Mouse (Mus musculus) hindbrain, postnatal 0 days (tissue): Measurements from ENCODE around the gene Mmgt2. TPM values are rescaled to one million over a fixed set of nuclear protein-coding genes. Genes with fewer than 3 reads are reported as not detected.

Experiments used
- ATAC-seq: fragments of 200-750 bp; cut with Nextera tagmentation; 2 replicates; pipeline ENCODE4 v1.8.0; 2017; ENCODE audit warnings: mild to moderate bottlenecking, moderate TSS enrichment, moderate library complexity
- DNase-seq: peaks from one replicate; pipeline ENCODE4 v3.0.0-alpha.2; 2015; ENCODE audit warnings: low spot score
- H3K27ac ChIP-seq: fragments of 300-500 bp; sonication (generic); 2 replicates; pipeline ENCODE4 v1.5.1; 2014; ENCODE audit warnings: mild to moderate bottlenecking
- H3K27me3 ChIP-seq: fragments of 300-500 bp; sonication (generic); 2 replicates; pipeline ENCODE4 v1.6.1; 2014; ENCODE audit warnings: low read length, mixed read lengths; ENCODE audit not compliant: insufficient read depth
- H3K36me3 ChIP-seq: fragments of 300-500 bp; sonication (generic); 2 replicates; pipeline ENCODE4 v1.6.1; 2014; ENCODE audit warnings: low read length, mixed read lengths; ENCODE audit not compliant: insufficient read depth
- H3K4me1 ChIP-seq: fragments of 300-500 bp; sonication (generic); 2 replicates; pipeline ENCODE4 v1.6.1; 2014; ENCODE audit warnings: antibody characterized with exemption, low read length, mixed read lengths; ENCODE audit not compliant: insufficient read depth
- H3K4me2 ChIP-seq: fragments of 300-500 bp; sonication (generic); 2 replicates; pipeline ENCODE4 v1.6.1; 2014; ENCODE audit warnings: low read depth, mild to moderate bottlenecking, low read length, moderate library complexity, mixed read lengths
- H3K4me3 ChIP-seq: fragments of 300-500 bp; sonication (generic); 2 replicates; pipeline ENCODE4 v1.5.1; 2014; ENCODE audit warnings: low read length
- H3K9ac ChIP-seq: fragments of 300-500 bp; sonication (generic); replicated peaks from 2 replicates; pipeline ENCODE4 v1.6.1; 2014; ENCODE audit warnings: mild to moderate bottlenecking, low read length, moderate library complexity, mixed read lengths
- H3K9me3 ChIP-seq: fragments of 300-500 bp; sonication (generic); 2 replicates; pipeline ENCODE4 v1.6.1; 2016; ENCODE audit warnings: low read length, mixed read lengths
- CTCF ChIP-seq: IDR thresholded peaks from 2 replicates; pipeline ENCODE4 v1.5.1; 2016; ENCODE audit warnings: antibody characterized with exemption, control low read depth, low read depth
- WGBS: fragments of 180-500 bp; shearing (Covaris S2); extraction: QIAGEN DNeasy Blood & Tissue Kit; methylation state at CpG from one replicate; pipeline ENCODE4 v1.1.7; 2014; 5-methylcytosine and 5-hydroxymethylcytosine counted together
- polyA plus RNA-seq: library from polyadenylated mRNA; unstranded; fragments of >200 nt; fragmentation: Nextera tagmentation; extraction: Ambion mirVana; gene quantifications from 2 replicates; pipeline ENCODE4 v1.2.1, GENCODE M21; 2015
- total RNA-seq: library from RNA; depleted of rRNA; stranded (reverse); fragments of >200 nt; gene quantifications from 2 replicates; pipeline ENCODE4 v1.2.3, GENCODE M21; 2014

Gene Mmgt2
- total and polyA plus RNA-seq, 2 experiments from 2014 or later = 22.6 to 43.9 TPM

DNA sequence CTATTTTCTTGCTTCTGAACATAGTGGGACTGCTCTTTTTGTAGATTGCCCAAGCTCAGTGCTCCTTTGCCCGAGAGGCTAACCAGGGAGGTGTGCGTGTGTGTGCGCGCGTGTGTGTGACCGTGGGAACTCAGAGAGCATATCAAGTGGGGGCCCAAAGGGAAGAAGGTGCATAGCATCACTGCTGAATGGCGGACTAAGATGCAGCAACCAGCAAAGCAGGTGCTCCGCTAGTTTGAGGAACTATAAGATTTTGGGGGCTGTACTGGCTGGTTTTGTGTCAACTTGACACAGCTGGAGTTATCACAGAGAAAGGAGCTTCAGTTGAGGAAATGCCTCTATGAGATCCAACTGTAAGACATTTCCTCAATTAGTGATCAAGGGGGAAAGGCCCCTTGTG, 27.4 kb upstream of the Mmgt2 start:
- TF ChIP-seq CTCF = no peak
- DNase-seq = no peak
- Histone ChIP-seq H3K4me1 (no peaks in the 10 kb centered on the region; the same call in 1 of the 2 replicates), H3K4me3 (no peak overlapping the region), H3K27ac (no peak overlapping the region), H3K4me2 (no peak overlapping the region), H3K9ac (no peak overlapping the region), H3K36me3 (no peaks in the 10 kb centered on the region), H3K27me3 (no peaks in the 10 kb centered on the region), H3K9me3 (no peaks in the 10 kb centered on the region)
- no peak for ATAC-seq
- WGBS = 93% methylated on average over 8 of the region's 8 CpGs

DNA sequence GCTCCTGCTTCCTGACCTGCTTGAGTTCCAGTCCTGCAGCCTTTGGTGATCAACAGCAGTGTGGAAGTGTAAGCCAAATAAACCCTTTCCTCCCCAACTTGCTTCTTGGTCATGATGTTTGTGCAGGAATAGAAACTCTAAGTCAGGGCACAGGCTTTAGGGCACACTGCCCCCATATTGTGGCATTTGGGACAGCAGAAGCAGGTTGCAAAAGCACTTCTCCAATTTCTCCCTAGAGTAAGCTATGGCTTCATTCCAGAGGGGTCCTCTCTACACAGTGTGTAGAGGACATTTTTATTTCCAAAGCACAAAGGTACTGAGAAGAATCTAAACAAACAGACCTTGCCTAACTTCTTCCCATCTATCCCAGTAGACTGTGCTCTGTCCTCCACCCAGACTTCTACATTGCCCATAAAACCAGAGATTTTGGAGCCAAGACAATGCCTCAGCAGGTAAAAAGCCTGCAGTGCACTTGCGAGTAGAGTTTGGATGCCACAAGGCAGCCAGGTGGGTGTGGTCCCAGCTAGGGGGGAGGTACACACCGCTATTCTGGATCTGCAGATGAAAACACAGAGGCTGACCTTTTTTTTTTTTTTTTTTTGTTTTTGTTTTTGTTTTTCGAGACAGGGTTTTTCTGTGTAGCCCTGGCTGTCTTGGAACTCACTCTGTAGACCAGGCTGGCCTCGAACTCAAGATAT, 26.7 kb upstream of the Mmgt2 start:
- no peak for TF ChIP-seq CTCF
- H3K4me3 ChIP-seq = no peak overlapping the region
- H3K36me3 ChIP-seq = no peaks in the 10 kb centered on the region
- no peak for ATAC-seq
- no peak overlapping the region for H3K9ac ChIP-seq
- no peaks in the 10 kb centered on the region for H3K27me3 ChIP-seq
- 79% methylated on average over 4 of the region's 4 CpGs for WGBS
- H3K4me2 ChIP-seq = no peak overlapping the region
- no peak for DNase-seq
- H3K27ac ChIP-seq = no peak overlapping the region
- no peaks in the 10 kb centered on the region for H3K9me3 ChIP-seq
- H3K4me1 ChIP-seq = no peaks in the 10 kb centered on the region; the same call in 1 of the 2 replicates

DNA sequence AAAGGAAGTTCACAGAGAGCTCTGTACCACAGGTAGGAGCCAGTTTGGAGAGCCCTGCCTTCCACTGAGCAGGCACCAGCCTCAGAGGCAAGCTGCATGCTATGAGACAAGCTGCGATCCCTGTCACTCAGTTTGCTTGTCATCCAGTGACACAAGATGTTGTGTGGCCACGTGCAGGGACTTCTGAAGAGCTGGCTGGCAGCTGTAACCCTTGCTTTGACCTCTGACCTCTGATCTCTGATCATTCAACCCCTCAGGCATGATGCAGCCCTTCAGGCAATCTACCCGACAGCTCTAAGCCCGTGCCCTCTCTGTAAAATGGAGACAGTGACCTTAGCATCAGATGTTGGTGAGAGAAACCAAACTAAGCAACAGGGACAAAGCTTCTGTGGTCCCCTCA, 25.6 kb upstream of the Mmgt2 start:
- 48% methylated on average over 4 of the region's 4 CpGs for WGBS
- H3K4me1 ChIP-seq = no peaks in the 10 kb centered on the region; the same call in 1 of the 2 replicates
- H3K4me2 ChIP-seq = no peak overlapping the region
- H3K27ac ChIP-seq = no peak overlapping the region
- H3K27me3 ChIP-seq = no peaks in the 10 kb centered on the region
- DNase-seq = no peak
- TF ChIP-seq CTCF = no peak
- no peaks in the 10 kb centered on the region for H3K36me3 ChIP-seq
- H3K9me3 ChIP-seq = no peaks in the 10 kb centered on the region
- H3K9ac ChIP-seq = no peak overlapping the region
- no peak for ATAC-seq
- H3K4me3 ChIP-seq = no peak overlapping the region

DNA sequence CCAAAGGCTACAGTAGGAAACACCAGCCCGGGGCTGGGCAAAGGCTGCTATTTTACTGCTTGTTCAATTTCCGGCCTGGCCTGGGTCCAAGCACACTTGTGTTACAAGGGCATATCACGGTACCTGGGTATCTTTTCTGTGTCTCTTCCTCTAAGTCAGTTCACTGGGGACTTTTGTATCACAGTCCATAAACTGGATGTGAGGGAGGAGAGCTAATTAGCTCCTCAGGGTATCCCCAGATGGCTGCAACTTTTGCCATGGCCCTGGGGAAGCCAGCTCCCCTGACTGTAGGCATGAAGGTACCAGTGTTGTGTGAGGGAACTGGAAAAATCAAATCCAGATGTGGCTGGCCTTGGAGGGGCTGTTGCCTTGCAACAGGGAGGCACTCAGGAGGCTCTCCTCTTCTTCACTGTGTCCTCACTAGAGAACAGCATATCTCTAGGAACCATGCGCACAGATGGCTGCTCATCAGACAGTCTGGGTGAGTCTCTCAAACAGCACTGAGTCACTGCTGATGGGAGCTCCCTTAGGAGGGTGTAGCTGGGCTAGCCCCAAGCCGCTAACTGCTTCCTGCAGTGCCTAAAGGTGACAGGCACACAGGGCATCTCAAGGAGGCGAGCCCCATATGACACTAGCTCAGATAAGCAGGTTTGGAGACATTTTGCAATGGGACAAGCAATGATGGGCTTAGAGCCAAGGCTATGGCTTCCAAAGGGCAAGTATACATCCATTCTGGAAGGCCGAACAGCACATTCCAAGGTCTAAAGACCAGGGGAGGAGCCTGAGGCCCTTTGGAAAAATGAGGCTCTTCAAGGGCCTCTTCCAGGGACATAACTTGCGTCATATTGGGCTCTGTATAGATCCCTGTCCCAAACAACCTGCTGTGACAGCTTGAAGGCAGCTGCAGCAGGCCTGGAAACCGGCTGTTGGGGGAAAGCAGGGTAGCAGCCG, 23.8 kb upstream of the Mmgt2 start:
- ATAC-seq (peak; percentile 57), DNase-seq (peak; percentile 59)
- no peaks in the 10 kb centered on the region for H3K36me3 ChIP-seq
- H3K27ac ChIP-seq = peak overlapping the region; percentile 74
- 50% methylated on average over 10 of the region's 10 CpGs for WGBS
- no peak overlapping the region for H3K4me2 ChIP-seq
- peaks cover 6% of the 10 kb centered on the region for H3K4me1 ChIP-seq
- TF ChIP-seq CTCF = no peak
- H3K9me3 ChIP-seq = no peaks in the 10 kb centered on the region
- H3K27me3 ChIP-seq = no peaks in the 10 kb centered on the region
- H3K4me3 ChIP-seq = no peak overlapping the region
- H3K9ac ChIP-seq = 0 out of 2 replicates have a peak overlapping the region, but pooled peaks have one; percentile 17

DNA sequence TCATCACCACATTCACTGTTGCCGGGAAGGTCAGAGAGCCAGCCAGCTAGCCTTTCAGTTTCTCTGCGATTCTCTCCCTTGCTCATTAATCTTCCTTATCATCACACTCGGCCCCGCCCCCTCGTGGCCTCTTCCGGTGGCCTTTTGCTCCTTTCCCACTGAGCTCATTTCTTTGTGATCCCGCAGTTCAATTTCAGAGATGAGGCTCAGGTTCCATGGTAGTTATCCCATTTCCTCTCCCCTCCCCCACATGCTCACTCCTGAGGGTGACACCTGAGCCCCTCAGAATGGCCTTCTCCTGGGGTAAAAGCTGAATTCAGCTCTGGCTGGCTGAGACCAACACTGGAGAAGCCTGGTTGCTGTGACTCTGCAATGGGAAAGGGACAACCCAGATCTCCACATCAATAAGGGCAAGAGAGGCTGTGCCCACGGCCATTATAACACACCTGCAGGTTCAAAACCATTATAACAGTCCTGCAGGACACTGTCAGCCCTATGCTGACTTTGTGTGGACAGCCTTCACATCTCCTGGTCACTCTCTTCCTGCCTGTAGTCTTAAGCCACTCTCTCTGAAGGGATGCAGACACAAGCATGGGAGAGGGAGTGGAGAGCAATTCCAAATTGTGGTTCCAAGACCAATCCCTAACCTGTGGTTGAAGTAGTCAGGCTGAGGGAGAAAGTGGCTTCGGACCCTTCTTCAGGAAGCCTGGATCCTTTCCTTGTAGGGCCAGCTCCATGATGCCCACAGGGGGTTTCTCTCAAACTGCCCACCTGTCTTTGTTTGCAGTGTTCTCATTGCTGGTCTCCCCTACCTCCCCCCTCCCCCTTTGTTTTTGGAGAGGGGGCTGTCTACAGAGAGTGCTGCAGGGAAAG, 18.9 kb upstream of the Mmgt2 start:
- ATAC-seq (peak; percentile 19; the same call in 1 of the 2 replicates), DNase-seq (no peak)
- peak overlapping the region; percentile 49 for H3K4me2 ChIP-seq
- peaks cover 18% of the 10 kb centered on the region for H3K4me1 ChIP-seq
- H3K4me3 ChIP-seq = no peak overlapping the region
- peak overlapping the region; percentile 64 for H3K27ac ChIP-seq
- WGBS = 6% methylated on average over 9 of the region's 9 CpGs
- no peak overlapping the region for H3K9ac ChIP-seq
- no peak for TF ChIP-seq CTCF
- H3K27me3 ChIP-seq = no peaks in the 10 kb centered on the region
- H3K36me3 ChIP-seq = no peaks in the 10 kb centered on the region
- H3K9me3 ChIP-seq = no peaks in the 10 kb centered on the region

DNA sequence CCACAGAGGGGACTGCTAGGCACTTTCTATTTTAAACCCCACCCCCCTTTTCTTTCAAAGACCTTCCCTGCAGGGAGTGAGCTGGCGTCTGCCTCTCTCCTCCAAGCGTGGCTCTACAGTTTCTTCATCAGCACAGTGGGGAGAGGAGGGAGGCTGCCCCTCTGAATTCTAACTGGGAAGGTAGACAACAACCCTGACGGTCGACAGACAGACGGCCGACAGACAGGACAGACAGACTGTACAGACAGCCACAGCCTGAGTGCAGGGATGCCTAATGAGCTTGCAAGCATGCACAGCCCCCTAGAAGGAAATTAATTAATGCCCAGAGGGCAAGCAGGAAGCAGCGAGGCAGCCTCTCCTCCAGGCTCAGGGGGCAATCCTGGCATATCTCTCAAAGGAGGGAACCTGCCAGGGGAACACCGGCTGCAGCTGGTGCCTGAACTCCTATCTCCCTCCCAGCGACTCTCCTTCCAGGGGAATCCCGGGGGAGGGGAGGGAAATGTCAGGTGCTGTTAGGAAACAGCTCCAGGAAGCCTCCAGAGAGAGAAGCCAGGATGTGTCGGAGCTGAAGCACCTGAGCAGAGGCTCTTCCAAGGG, 18.1 kb upstream of the Mmgt2 start:
- no peak for DNase-seq
- Histone ChIP-seq H3K4me3 (no peak overlapping the region), H3K4me1 (peaks cover 18% of the 10 kb centered on the region)

More for the DNA sequence above, 18.1 kb upstream of the Mmgt2 start:
- peak; percentile 62 for ATAC-seq
- Histone ChIP-seq H3K9me3 (no peaks in the 10 kb centered on the region), H3K9ac (no peak overlapping the region; the same call in 1 of the 2 replicates), H3K4me2 (peak overlapping the region; percentile 49), H3K27me3 (no peaks in the 10 kb centered on the region), H3K27ac (peak overlapping the region; percentile 64), H3K36me3 (no peaks in the 10 kb centered on the region)
- WGBS = under 1% methylated on average over 11 of the region's 11 CpGs
- TF ChIP-seq CTCF = no peak
